Mouse (Mus musculus) cerebellum, adult 2 months (tissue): ENCODE results near the gene Lad1.

Experiments used
- CTCF ChIP-seq: fragments of 200-500 bp; IDR thresholded peaks from 2 replicates; pipeline ENCODE4 v1.5.1; 2011; ENCODE audit warnings: low read depth, mild to moderate bottlenecking, control low read depth, low read length, moderate library complexity, borderline replicate concordance; ENCODE audit not compliant: insufficient read depth
- POLR2A ChIP-seq: fragments of 200-500 bp; IDR thresholded peaks from 2 replicates; pipeline ENCODE4 v1.6.1; 2011; ENCODE audit warnings: low read length, control low read depth, borderline replicate concordance; ENCODE audit not compliant: insufficient read depth

DNA sequence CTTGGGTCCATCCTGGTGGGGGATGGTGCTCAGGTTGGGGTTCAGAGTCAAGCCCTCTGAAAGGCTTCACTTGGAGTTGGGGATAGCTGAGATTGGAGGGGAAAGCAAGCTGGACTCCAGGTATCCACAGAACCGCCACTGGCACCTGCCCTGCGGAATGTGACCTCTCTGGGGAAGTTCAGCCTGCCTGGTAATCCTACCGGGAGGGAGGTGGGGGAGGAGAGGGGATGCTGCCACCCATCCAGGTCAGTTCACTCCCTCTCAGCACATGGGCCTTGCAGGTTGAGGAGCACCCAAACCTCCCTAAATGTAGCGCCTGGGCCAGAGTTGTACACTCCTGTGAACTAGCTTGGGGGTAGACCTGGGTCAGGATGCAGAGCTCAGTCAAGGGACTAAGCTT, 37.7 kb downstream of the Lad1 start:
- TF ChIP-seq POLR2A (no peak), CTCF (no peak)
